ENCODE assay signal across 8 mouse cellular contexts in genomic region chr2:6212724-6213511, GRCm38 (mm10). TPM values are rescaled to one million over a fixed set of nuclear protein-coding genes. Genes with fewer than 3 reads are reported as not detected.
A peak's percentile ranks its signal among the peaks of the same experiment; 100 is the strongest.
DNase-seq lines count a peak whose midpoint lies in the region; ATAC-seq and TF ChIP-seq lines count a peak whose summit lies in the region.

Gene Echdc3 (minus strand): TSS chr2:6213033.

- peak within 1 kb of the TSS; percentile 55 for H3K4me3 ChIP-seq in bone marrow macrophage, adult 2 months (ENCODE audit: insufficient read depth, low read length)
- peak within 1 kb of the TSS; percentile 25 for H3K4me3 ChIP-seq in embryonic fibroblast, embryonic 13.5 days (ENCODE audit: insufficient read depth, low read length)
- H3K4me3 ChIP-seq in liver, adult 2 months (ENCODE audit: insufficient read depth, low read depth, low read length) = peak within 1 kb of the TSS; percentile 70

- peaks cover 2% of the 10 kb centered on the region; the same call in 1 of the 2 replicates for H3K79me2 ChIP-seq in liver, adult 2 months (ENCODE audit: control insufficient read depth, insufficient read depth, low read length)

- no peak for TF ChIP-seq CTCF in bone marrow macrophage, adult 2 months (IDR thresholded peaks at IDR 0.05; ENCODE audit: low read depth, low read length)
- TF ChIP-seq CTCF in embryonic fibroblast, embryonic 13.5 days (IDR thresholded peaks at IDR 0.05; ENCODE audit: borderline replicate concordance, insufficient read depth, low read length) = no peak
- no peak for TF ChIP-seq CTCF in liver, adult 2 months (IDR thresholded peaks at IDR 0.05; ENCODE audit: low read depth, low read length)

- peak; percentile 95 for DNase-seq in 3T3-L1 (ENCODE audit: low read depth, low spot score)
- peak; percentile 85 to 89 for DNase-seq in heart, adult 9 months (ENCODE audit: low spot score in 2 of 2)
- peak; percentile 91 for DNase-seq in kidney, adult 9 months
- DNase-seq in liver, adult 2 months (ENCODE audit: extremely low read depth, low read depth, low spot score) = peak; percentile 97
- peak; percentile 64 to 71 for DNase-seq in spleen, postnatal 36 days (ENCODE audit: low spot score in 2 of 2)

- WGBS in liver, adult 2 months = 3% methylated on average over 30 of the region's 30 CpGs

- no peaks in the 10 kb centered on the region for H3K36me3 ChIP-seq in liver, adult 2 months (ENCODE audit: control insufficient read depth, insufficient read depth, low read length)

- H3K9ac ChIP-seq in liver, adult 2 months (ENCODE audit: low read depth, low read length) = peak within 1 kb of the TSS; percentile 83

- TF ChIP-seq POLR2A in bone marrow macrophage, adult 2 months (IDR thresholded peaks at IDR 0.05; ENCODE audit: borderline replicate concordance, low read depth, low read length) = no peak
- TF ChIP-seq POLR2A in embryonic fibroblast, embryonic 13.5 days (IDR thresholded peaks at IDR 0.05; ENCODE audit: low read depth, low read length) = peak; percentile 55
- 0 out of 2 replicates have a peak, but pooled peaks have one; percentile 47 for TF ChIP-seq POLR2A in liver, adult 2 months (IDR thresholded peaks at IDR 0.05; ENCODE audit: extremely low read depth, insufficient read depth, low read length)

- peak; percentile 38; the same call in 1 of the 2 replicates for ATAC-seq in monocyte, adult 5-6 weeks (replicated peaks; ENCODE audit: insufficient number of reproducible peaks, low FRiP score, low TSS enrichment, poor library complexity, severe bottlenecking)

- H3K4me1 ChIP-seq in bone marrow macrophage, adult 2 months (ENCODE audit: control insufficient read depth, insufficient read depth, low read length) = peaks cover 35% of the 10 kb centered on the region
- H3K4me1 ChIP-seq in embryonic fibroblast, embryonic 13.5 days (ENCODE audit: control insufficient read depth, insufficient read depth, low read length) = peaks cover 9% of the 10 kb centered on the region; the same call in 1 of the 2 replicates
- H3K4me1 ChIP-seq in liver, adult 2 months (ENCODE audit: control insufficient read depth, insufficient read depth, low read length) = peaks cover 17% of the 10 kb centered on the region; the same call in 1 of the 2 replicates

- peak within 1 kb of the TSS; percentile 78 for H3K27ac ChIP-seq in bone marrow macrophage, adult 2 months (ENCODE audit: insufficient read depth, low read depth, low read length)
- H3K27ac ChIP-seq in embryonic fibroblast, embryonic 13.5 days (ENCODE audit: insufficient read depth, low read length) = peak within 1 kb of the TSS; percentile 54
- peak within 1 kb of the TSS; percentile 91 for H3K27ac ChIP-seq in liver, adult 2 months (replicated peaks; ENCODE audit: insufficient read depth, low read depth, low read length)

- no peaks in the 10 kb centered on the region for H3K27me3 ChIP-seq in liver, adult 2 months (ENCODE audit: control insufficient read depth, insufficient read depth, low read length)

RNA-seq across cellular contexts. Expression of gene Echdc3, which starts in this region (rescaled TPM):
- 1.1 and 1.2 TPM in 2 replicates for polyA plus RNA-seq in bone marrow macrophage, adult 2 months (2012; ENCODE audit: insufficient read depth, insufficient read length, missing spikeins)
- polyA plus RNA-seq in embryonic fibroblast, embryonic 13.5 days (2011; ENCODE audit: insufficient read length, low read depth, missing spikeins) = 0.97 and 1.3 TPM in 2 replicates
- total RNA-seq in liver, adult 2 months (2014; rRNA removed) = 101 and 103 TPM in 2 replicates
- polyA plus RNA-seq in liver, adult 2 months (2012; rRNA removed) = 125 and 139 TPM in 2 replicates
- 0.19 TPM in 1 of 3 replicates, not detected in the others for total RNA-seq in monocyte, adult 5-6 weeks (2017)

Comparison
In these comparisons a context has a peak if more than half of its experiments do, and no peak if none do; other contexts are left out.
1. Peak in every context shown above with its lines: DNase-seq, ATAC-seq, H3K4me3 ChIP-seq and H3K27ac ChIP-seq.
2. RNA of gene Echdc3 (total RNA-seq): 101 to 103 TPM in liver, adult 2 months; 0.19 TPM in monocyte, adult 5-6 weeks; every median in the first group is over 10 times any median in the second.
3. RNA of gene Echdc3 (polyA plus RNA-seq): 125 to 139 TPM in liver, adult 2 months; 0.97 to 1.3 TPM in embryonic fibroblast, embryonic 13.5 days and 1.1 to 1.2 TPM in bone marrow macrophage, adult 2 months; every median in the first group is over 10 times any median in the second.
4. Peak in ATAC-seq in monocyte, adult 5-6 weeks; RNA of the gene not detected or under 1 TPM.